Mouse (Mus musculus): ENCODE results near the gene Hoxd12. TPM values are rescaled to one million over a fixed set of nuclear protein-coding genes. Genes with fewer than 3 reads are reported as not detected.

Hoxd12 gene
- polyA plus RNA-seq, 1 experiment, result not detected

- TF ChIP-seq CTCF (IDR thresholded peaks at IDR 0.05; ENCODE audit: control insufficient read depth, insufficient read depth, low read length) (no peak), POLR2A (IDR thresholded peaks at IDR 0.05; ENCODE audit: borderline replicate concordance, control insufficient read depth, low read depth, low read length) (no peak)
- Histone ChIP-seq H3K4me1 (ENCODE audit: control insufficient read depth, insufficient read depth, low read length) (no peaks in the 10 kb centered on the region), H3K4me3 (replicated peaks; ENCODE audit: control insufficient read depth, low read depth, low read length) (no peak overlapping the region), H3K27ac (ENCODE audit: control insufficient read depth, insufficient read depth, low read depth, low read length, poor library complexity) (no peak overlapping the region)
- WGBS, result 18% methylated on average over 5 of the region's 5 CpGs
These were observed 34.9 kb downstream of the Hoxd12 start for GRCm38 (mm10) chr2:74709465-74710419.

GRCm38 (mm10) chr2:74710929-74711543 lies 36.2 kb downstream of the Hoxd12 start:
- H3K27ac ChIP-seq (ENCODE audit: control insufficient read depth, insufficient read depth, low read depth, low read length, poor library complexity), result no peak overlapping the region
- H3K4me1 ChIP-seq (ENCODE audit: control insufficient read depth, insufficient read depth, low read length), result no peaks in the 10 kb centered on the region; the same call in 1 of the 2 replicates
- WGBS, result 10% methylated on average over 16 of the region's 16 CpGs
- no peak overlapping the region for H3K4me3 ChIP-seq (replicated peaks; ENCODE audit: control insufficient read depth, low read depth, low read length)
- no peak for TF ChIP-seq CTCF (IDR thresholded peaks at IDR 0.05; ENCODE audit: control insufficient read depth, insufficient read depth, low read length)
- TF ChIP-seq POLR2A (IDR thresholded peaks at IDR 0.05; ENCODE audit: borderline replicate concordance, control insufficient read depth, low read depth, low read length), result no peak

GRCm38 (mm10) chr2:74711721-74712621 lies 37.2 kb downstream of the Hoxd12 start, which contains the start of the genes Hoxd3 and Hoxd4:
TSS of gene Hoxd3 (plus strand) at chr2:74711927.
TSS of gene Hoxd4 (plus strand) at chr2:74711929.
- Histone ChIP-seq H3K4me1 (ENCODE audit: control insufficient read depth, insufficient read depth, low read length) (no peaks in the 10 kb centered on the region; the same call in 1 of the 2 replicates), H3K4me3 (replicated peaks; ENCODE audit: control insufficient read depth, low read depth, low read length) (no peak within 1 kb of the TSS), H3K27ac (ENCODE audit: control insufficient read depth, insufficient read depth, low read depth, low read length, poor library complexity) (no peak within 1 kb of the TSS; the same call in 1 of the 2 replicates)
- TF ChIP-seq POLR2A (IDR thresholded peaks at IDR 0.05; ENCODE audit: borderline replicate concordance, control insufficient read depth, low read depth, low read length) (no peak), CTCF (IDR thresholded peaks at IDR 0.05; ENCODE audit: control insufficient read depth, insufficient read depth, low read length) (no peak)
- 3% methylated on average over 65 of the region's 65 CpGs for WGBS

GRCm38 (mm10) chr2:74713239-74714150 lies 38.7 kb downstream of the Hoxd12 start:
- WGBS, result 22% methylated on average over 19 of the region's 19 CpGs
- H3K27ac ChIP-seq (ENCODE audit: control insufficient read depth, insufficient read depth, low read depth, low read length, poor library complexity), result no peak overlapping the region
- TF ChIP-seq POLR2A (IDR thresholded peaks at IDR 0.05; ENCODE audit: borderline replicate concordance, control insufficient read depth, low read depth, low read length), result no peak
- TF ChIP-seq CTCF (IDR thresholded peaks at IDR 0.05; ENCODE audit: control insufficient read depth, insufficient read depth, low read length), result no peak

GRCm38 (mm10) chr2:74714156-74714789 lies 39.5 kb downstream of the Hoxd12 start:
- Histone ChIP-seq H3K4me3 (replicated peaks; ENCODE audit: control insufficient read depth, low read depth, low read length) (no peak overlapping the region), H3K4me1 (ENCODE audit: control insufficient read depth, insufficient read depth, low read length) (no peaks in the 10 kb centered on the region; the same call in 1 of the 2 replicates), H3K27ac (ENCODE audit: control insufficient read depth, insufficient read depth, low read depth, low read length, poor library complexity) (no peak overlapping the region)
- 10% methylated on average over 18 of the region's 18 CpGs for WGBS
- TF ChIP-seq CTCF (IDR thresholded peaks at IDR 0.05; ENCODE audit: control insufficient read depth, insufficient read depth, low read length) (no peak), POLR2A (IDR thresholded peaks at IDR 0.05; ENCODE audit: borderline replicate concordance, control insufficient read depth, low read depth, low read length) (no peak)

More at GRCm38 (mm10) chr2:74713239-74714150, 38.7 kb downstream of the Hoxd12 start:
- Histone ChIP-seq H3K4me3 (replicated peaks; ENCODE audit: control insufficient read depth, low read depth, low read length) (no peak overlapping the region), H3K4me1 (ENCODE audit: control insufficient read depth, insufficient read depth, low read length) (no peaks in the 10 kb centered on the region; the same call in 1 of the 2 replicates)

GRCm38 (mm10) chr2:74714881-74715280 lies 40.1 kb downstream of the Hoxd12 start:
- TF ChIP-seq CTCF (IDR thresholded peaks at IDR 0.05; ENCODE audit: control insufficient read depth, insufficient read depth, low read length) (no peak), POLR2A (IDR thresholded peaks at IDR 0.05; ENCODE audit: borderline replicate concordance, control insufficient read depth, low read depth, low read length) (no peak)
- H3K4me1 ChIP-seq (ENCODE audit: control insufficient read depth, insufficient read depth, low read length), result no peaks in the 10 kb centered on the region; the same call in 1 of the 2 replicates
- H3K4me3 ChIP-seq (replicated peaks; ENCODE audit: control insufficient read depth, low read depth, low read length), result no peak overlapping the region
- 4% methylated on average over 14 of the region's 14 CpGs for WGBS
- H3K27ac ChIP-seq (ENCODE audit: control insufficient read depth, insufficient read depth, low read depth, low read length, poor library complexity), result no peak overlapping the region; the same call in 1 of the 2 replicates
